Mouse (Mus musculus) megakaryocyte, embryonic 14.5 days (primary cell): ENCODE results near the gene Cadm1.

ENCODE experiments used
- FLI1 ChIP-seq: IDR thresholded peaks from 2 replicates; pipeline ENCODE4 v1.6.1; 2012; ENCODE audit warnings: low read length, inconsistent platforms, mixed read lengths
- GATA1 ChIP-seq: IDR thresholded peaks from 3 replicates; pipeline ENCODE4 v1.6.1; 2012; ENCODE audit warnings: mixed read lengths, low read length, inconsistent platforms, borderline replicate concordance

DNA sequence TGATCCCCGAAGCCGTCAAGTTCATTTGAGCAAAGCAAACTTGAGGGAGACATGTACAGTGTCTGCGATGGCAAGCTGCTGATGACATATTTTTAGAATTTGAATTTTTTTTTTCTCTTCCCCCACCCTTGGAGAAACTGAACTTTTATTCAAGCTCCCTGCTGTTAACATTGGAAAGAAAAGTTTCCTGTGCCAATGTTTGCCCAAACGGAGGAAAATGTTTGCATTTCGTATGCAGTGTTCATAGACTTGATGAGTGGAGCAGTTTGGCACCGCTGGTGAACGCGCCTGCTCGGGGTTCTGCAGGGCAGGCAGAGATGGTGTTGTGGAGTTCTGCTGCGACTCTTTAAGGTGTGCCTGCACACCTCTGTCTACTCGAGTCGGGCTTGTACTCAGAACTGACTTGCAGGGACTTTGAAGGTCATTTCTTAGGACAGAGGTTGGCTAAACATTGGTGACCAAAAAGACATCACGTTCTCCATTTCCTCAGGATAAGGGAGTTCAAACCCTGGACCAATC, 83.0 kb downstream of the Cadm1 start:
- TF ChIP-seq GATA1 (no peak), FLI1 (no peak)
